Mouse (Mus musculus) cerebellum, adult 2 months (tissue): ENCODE results near the gene Plcb4.
"Not testable (repeated sequence)": the region's sequence is repeated elsewhere in the genome, so short reads cannot be mapped to it uniquely, and the experiment has no call there.

Source experiments
- CTCF ChIP-seq: fragments of 200-500 bp; IDR thresholded peaks from 2 replicates; pipeline ENCODE4 v1.5.1; 2011; ENCODE audit warnings: low read depth, mild to moderate bottlenecking, control low read depth, low read length, moderate library complexity, borderline replicate concordance; ENCODE audit not compliant: insufficient read depth
- POLR2A ChIP-seq: fragments of 200-500 bp; IDR thresholded peaks from 2 replicates; pipeline ENCODE4 v1.6.1; 2011; ENCODE audit warnings: low read length, control low read depth, borderline replicate concordance; ENCODE audit not compliant: insufficient read depth

DNA sequence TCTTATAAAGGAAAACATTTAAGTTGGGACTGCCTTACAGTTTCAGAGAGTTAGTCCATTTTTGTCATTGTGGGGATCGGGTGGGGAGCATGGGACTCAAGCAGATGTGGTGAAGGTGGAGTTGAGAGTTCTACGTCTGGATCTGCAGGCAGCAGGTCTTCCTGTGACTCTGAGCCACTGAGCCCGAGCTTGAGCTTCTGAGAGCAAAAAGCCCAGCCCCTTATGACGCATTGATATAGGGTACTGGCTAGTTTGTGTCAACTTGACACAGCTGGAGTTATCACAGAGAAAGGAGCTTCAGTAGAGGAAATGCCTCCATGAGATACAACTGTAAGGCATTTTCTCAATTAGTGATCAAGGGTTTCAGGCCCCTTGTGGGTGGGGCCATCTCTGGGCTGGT, 241.1 kb downstream of the Plcb4 start:
- not testable (repeated sequence) for TF ChIP-seq CTCF, POLR2A
